Mouse (Mus musculus): ENCODE data around the gene Iqcf6. TPM values are rescaled to one million over a fixed set of nuclear protein-coding genes. Genes with fewer than 3 reads are reported as not detected.

The Iqcf6 gene
- polyA plus RNA-seq, 1 experiment from 2014 or later = not detected

- DNase-seq (ENCODE audit: low spot score) (no peak), ATAC-seq (replicated peaks; ENCODE audit: low FRiP score, low TSS enrichment, low read depth) (no peak)
- Histone ChIP-seq H3K4me1 (replicated peaks; ENCODE audit: control insufficient read depth, insufficient read depth, low read length) (0 out of 2 replicates have a peak, but pooled peaks cover 6% of the 10 kb centered on the region), H3K9ac (ENCODE audit: low read length) (no peak overlapping the region), H3K4me2 (ENCODE audit: low read length) (no peak overlapping the region), H3K27me3 (replicated peaks; ENCODE audit: control insufficient read depth, insufficient read depth, low read length) (peaks cover 9% of the 10 kb centered on the region), H3K4me3 (ENCODE audit: low read depth, low read length) (no peak overlapping the region), H3K36me3 (ENCODE audit: control insufficient read depth, insufficient read depth, low read length) (peaks cover 34% of the 10 kb centered on the region), H3K9me3 (ENCODE audit: control insufficient read depth, low read length) (no peaks in the 10 kb centered on the region), H3K27ac (ENCODE audit: low read depth) (no peak overlapping the region)
- 84% methylated on average over 1 of the region's 1 CpGs for WGBS
Measured at GRCm38 (mm10) chr9:106659935-106660334, 33.6 kb downstream of the Iqcf6 start.

- no peak overlapping the region for H3K9ac ChIP-seq (ENCODE audit: low read length)
- peaks cover 60% of the 10 kb centered on the region for H3K36me3 ChIP-seq (ENCODE audit: control insufficient read depth, insufficient read depth, low read length)
- DNase-seq (ENCODE audit: low spot score) = no peak
- H3K9me3 ChIP-seq (ENCODE audit: control insufficient read depth, low read length) = no peaks in the 10 kb centered on the region
- no peak overlapping the region for H3K4me2 ChIP-seq (ENCODE audit: low read length)
- H3K27me3 ChIP-seq (replicated peaks; ENCODE audit: control insufficient read depth, insufficient read depth, low read length) = no peaks in the 10 kb centered on the region
- no peaks in the 10 kb centered on the region for H3K4me1 ChIP-seq (replicated peaks; ENCODE audit: control insufficient read depth, insufficient read depth, low read length)
- no peak overlapping the region for H3K27ac ChIP-seq (ENCODE audit: low read depth)
- H3K4me3 ChIP-seq (ENCODE audit: low read depth, low read length) = no peak overlapping the region
- ATAC-seq (replicated peaks; ENCODE audit: low FRiP score, low TSS enrichment, low read depth) = no peak
- 83% methylated on average over 6 of the region's 6 CpGs for WGBS
Measured at GRCm38 (mm10) chr9:106663200-106663599, 36.8 kb downstream of the Iqcf6 start.

GRCm38 (mm10) chr9:106664433-106664832, 38.1 kb downstream of the Iqcf6 start:
- Histone ChIP-seq H3K36me3 (ENCODE audit: control insufficient read depth, insufficient read depth, low read length) (peaks cover 59% of the 10 kb centered on the region), H3K4me2 (ENCODE audit: low read length) (no peak overlapping the region), H3K9me3 (ENCODE audit: control insufficient read depth, low read length) (no peaks in the 10 kb centered on the region), H3K4me3 (ENCODE audit: low read depth, low read length) (no peak overlapping the region), H3K9ac (ENCODE audit: low read length) (no peak overlapping the region), H3K4me1 (replicated peaks; ENCODE audit: control insufficient read depth, insufficient read depth, low read length) (no peaks in the 10 kb centered on the region), H3K27me3 (replicated peaks; ENCODE audit: control insufficient read depth, insufficient read depth, low read length) (no peaks in the 10 kb centered on the region), H3K27ac (ENCODE audit: low read depth) (no peak overlapping the region)
- ATAC-seq (replicated peaks; ENCODE audit: low FRiP score, low TSS enrichment, low read depth) (no peak), DNase-seq (ENCODE audit: low spot score) (no peak)
- 84% methylated on average over 4 of the region's 4 CpGs for WGBS

- H3K4me3 ChIP-seq (ENCODE audit: low read depth, low read length) = no peak overlapping the region
- no peak overlapping the region for H3K4me2 ChIP-seq (ENCODE audit: low read length)
- H3K9ac ChIP-seq (ENCODE audit: low read length) = no peak overlapping the region
- 83% methylated on average over 6 of the region's 6 CpGs for WGBS
- DNase-seq (ENCODE audit: low spot score) (no peak), ATAC-seq (replicated peaks; ENCODE audit: low FRiP score, low TSS enrichment, low read depth) (no peak)
- no peaks in the 10 kb centered on the region for H3K9me3 ChIP-seq (ENCODE audit: control insufficient read depth, low read length)
- no peaks in the 10 kb centered on the region for H3K4me1 ChIP-seq (replicated peaks; ENCODE audit: control insufficient read depth, insufficient read depth, low read length)
- H3K27ac ChIP-seq (ENCODE audit: low read depth) = no peak overlapping the region
- H3K36me3 ChIP-seq (ENCODE audit: control insufficient read depth, insufficient read depth, low read length) = peaks cover 57% of the 10 kb centered on the region
- H3K27me3 ChIP-seq (replicated peaks; ENCODE audit: control insufficient read depth, insufficient read depth, low read length) = no peaks in the 10 kb centered on the region
Measured at GRCm38 (mm10) chr9:106664856-106665255, 38.5 kb downstream of the Iqcf6 start.

GRCm38 (mm10) chr9:106673860-106674259, 47.5 kb downstream of the Iqcf6 start:
- no peak for ATAC-seq (replicated peaks; ENCODE audit: low FRiP score, low TSS enrichment, low read depth)
- 94% methylated on average over 2 of the region's 2 CpGs for WGBS
- Histone ChIP-seq H3K9me3 (ENCODE audit: control insufficient read depth, low read length) (no peaks in the 10 kb centered on the region), H3K4me1 (replicated peaks; ENCODE audit: control insufficient read depth, insufficient read depth, low read length) (no peaks in the 10 kb centered on the region), H3K4me2 (ENCODE audit: low read length) (no peak overlapping the region), H3K27ac (ENCODE audit: low read depth) (no peak overlapping the region), H3K27me3 (replicated peaks; ENCODE audit: control insufficient read depth, insufficient read depth, low read length) (no peaks in the 10 kb centered on the region), H3K4me3 (ENCODE audit: low read depth, low read length) (no peak overlapping the region), H3K9ac (ENCODE audit: low read length) (no peak overlapping the region), H3K36me3 (ENCODE audit: control insufficient read depth, insufficient read depth, low read length) (peaks cover 62% of the 10 kb centered on the region)
- DNase-seq (ENCODE audit: low spot score) = no peak

GRCm38 (mm10) chr9:106675480-106675879, 49.1 kb downstream of the Iqcf6 start:
- WGBS = 0% methylated on average over 1 of the region's 1 CpGs
- Histone ChIP-seq H3K27ac (ENCODE audit: low read depth) (no peak overlapping the region), H3K9ac (ENCODE audit: low read length) (no peak overlapping the region), H3K4me3 (ENCODE audit: low read depth, low read length) (no peak overlapping the region), H3K9me3 (ENCODE audit: control insufficient read depth, low read length) (no peaks in the 10 kb centered on the region), H3K4me2 (ENCODE audit: low read length) (no peak overlapping the region), H3K27me3 (replicated peaks; ENCODE audit: control insufficient read depth, insufficient read depth, low read length) (no peaks in the 10 kb centered on the region), H3K36me3 (ENCODE audit: control insufficient read depth, insufficient read depth, low read length) (peaks cover 63% of the 10 kb centered on the region), H3K4me1 (replicated peaks; ENCODE audit: control insufficient read depth, insufficient read depth, low read length) (no peaks in the 10 kb centered on the region)
- ATAC-seq (replicated peaks; ENCODE audit: low FRiP score, low TSS enrichment, low read depth) (peak; percentile 79; the same call in 1 of the 2 replicates), DNase-seq (ENCODE audit: low spot score) (peak; percentile 94)

GRCm38 (mm10) chr9:106675965-106676364, 49.6 kb downstream of the Iqcf6 start:
- 78% methylated on average over 9 of the region's 9 CpGs for WGBS
- no peak overlapping the region for H3K4me3 ChIP-seq (ENCODE audit: low read depth, low read length)
- no peaks in the 10 kb centered on the region for H3K27me3 ChIP-seq (replicated peaks; ENCODE audit: control insufficient read depth, insufficient read depth, low read length)
- H3K4me1 ChIP-seq (replicated peaks; ENCODE audit: control insufficient read depth, insufficient read depth, low read length) = no peaks in the 10 kb centered on the region
- H3K9ac ChIP-seq (ENCODE audit: low read length) = no peak overlapping the region
- H3K36me3 ChIP-seq (ENCODE audit: control insufficient read depth, insufficient read depth, low read length) = peaks cover 65% of the 10 kb centered on the region
- no peak overlapping the region for H3K4me2 ChIP-seq (ENCODE audit: low read length)
- ATAC-seq (replicated peaks; ENCODE audit: low FRiP score, low TSS enrichment, low read depth) (peak; percentile 41; the same call in 1 of the 2 replicates), DNase-seq (ENCODE audit: low spot score) (no peak)
- no peak overlapping the region for H3K27ac ChIP-seq (ENCODE audit: low read depth)
- no peaks in the 10 kb centered on the region for H3K9me3 ChIP-seq (ENCODE audit: control insufficient read depth, low read length)

- H3K27me3 ChIP-seq (replicated peaks; ENCODE audit: control insufficient read depth, insufficient read depth, low read length) = no peaks in the 10 kb centered on the region
- no peaks in the 10 kb centered on the region for H3K4me1 ChIP-seq (replicated peaks; ENCODE audit: control insufficient read depth, insufficient read depth, low read length)
- H3K9me3 ChIP-seq (ENCODE audit: control insufficient read depth, low read length) = no peaks in the 10 kb centered on the region
- H3K4me2 ChIP-seq (ENCODE audit: low read length) = no peak overlapping the region
- DNase-seq (ENCODE audit: low spot score) (no peak), ATAC-seq (replicated peaks; ENCODE audit: low FRiP score, low TSS enrichment, low read depth) (no peak)
- H3K36me3 ChIP-seq (ENCODE audit: control insufficient read depth, insufficient read depth, low read length) = peaks cover 67% of the 10 kb centered on the region
- no peak overlapping the region for H3K4me3 ChIP-seq (ENCODE audit: low read depth, low read length)
- no peak overlapping the region for H3K27ac ChIP-seq (ENCODE audit: low read depth)
- H3K9ac ChIP-seq (ENCODE audit: low read length) = no peak overlapping the region
- whole genome bisulfite sequencing = 79% methylated on average over 4 of the region's 4 CpGs
Measured at GRCm38 (mm10) chr9:106676571-106676970, 50.2 kb downstream of the Iqcf6 start.
